9 mouse cellular contexts compared by ENCODE assay signal in genomic region chr3:126996721-126997120, GRCm38 (mm10).
DNase-seq lines count a peak whose midpoint lies in the region; ATAC-seq and TF ChIP-seq lines count a peak whose summit lies in the region.
"Had no signal": no experiment of that assay in that cellular context is flagged by ENCODE, and none has a peak within 500 bp of the region (broad histone marks: within the 10 kb centered on the region; RNA-seq: fewer than 3 reads in every experiment).

No protein-coding gene starts in this region.

- no peaks in the 10 kb centered on the region for H3K27me3 ChIP-seq in embryonic facial prominence, embryonic 15.5 days
- H3K27me3 ChIP-seq in hindbrain, postnatal 0 days (ENCODE audit: insufficient read depth, low read length), result no peaks in the 10 kb centered on the region
- H3K27me3 ChIP-seq in neural tube, embryonic 13.5 days, result no peaks in the 10 kb centered on the region

- H3K4me3 ChIP-seq in embryonic facial prominence, embryonic 15.5 days (replicated peaks), result peak overlapping the region; percentile 15; the same call in 1 of the 2 replicates
- H3K4me3 ChIP-seq in hindbrain, postnatal 0 days (ENCODE audit: low read length), result 0 out of 2 replicates have a peak overlapping the region, but pooled peaks have one; percentile 23
- no peak overlapping the region for H3K4me3 ChIP-seq in neural tube, embryonic 13.5 days

- peak overlapping the region; percentile 53; the same call in 1 of the 2 replicates for H3K4me2 ChIP-seq in embryonic facial prominence, embryonic 15.5 days (replicated peaks)
- H3K4me2 ChIP-seq in hindbrain, postnatal 0 days (ENCODE audit: low read depth, low read length), result peak overlapping the region; percentile 43; the same call in 1 of the 2 replicates
- peak overlapping the region; percentile 51 for H3K4me2 ChIP-seq in neural tube, embryonic 13.5 days

- no peak for TF ChIP-seq CTCF in brain, embryonic 14.5 days (IDR thresholded peaks at IDR 0.05; ENCODE audit: borderline replicate concordance, extremely low read depth, insufficient read depth, insufficient read length)
- no peak for TF ChIP-seq CTCF in hindbrain, postnatal 0 days (IDR thresholded peaks at IDR 0.05; ENCODE audit: low read depth)

- ATAC-seq in embryonic facial prominence, embryonic 15.5 days (ENCODE audit: insufficient number of reproducible peaks, low FRiP score, low TSS enrichment, low read depth), result no peak
- ATAC-seq in hindbrain, postnatal 0 days, result no peak
- no peak for ATAC-seq in neural tube, embryonic 13.5 days (ENCODE audit: low read depth)

- no peaks in the 10 kb centered on the region for H3K36me3 ChIP-seq in embryonic facial prominence, embryonic 15.5 days
- no peaks in the 10 kb centered on the region; the same call in 1 of the 2 replicates for H3K36me3 ChIP-seq in hindbrain, postnatal 0 days (ENCODE audit: insufficient read depth, low read length)
- peaks cover under 1% of the 10 kb centered on the region; the same call in 1 of the 2 replicates for H3K36me3 ChIP-seq in neural tube, embryonic 13.5 days

- no peak overlapping the region for H3K9ac ChIP-seq in embryonic facial prominence, embryonic 15.5 days
- H3K9ac ChIP-seq in hindbrain, postnatal 0 days (replicated peaks; ENCODE audit: low read length), result no peak overlapping the region
- H3K9ac ChIP-seq in neural tube, embryonic 13.5 days, result no peak overlapping the region

- H3K27ac ChIP-seq in embryonic facial prominence, embryonic 15.5 days (replicated peaks), result peak overlapping the region; percentile 87
- peak overlapping the region; percentile 81 for H3K27ac ChIP-seq in hindbrain, postnatal 0 days
- peak overlapping the region; percentile 83 for H3K27ac ChIP-seq in neural tube, embryonic 13.5 days (replicated peaks)

- peak; percentile 86 for DNase-seq in brain, embryonic 14.5 days (ENCODE audit: low read depth)
- no peak for DNase-seq in hindbrain, postnatal 0 days (ENCODE audit: low spot score)
- DNase-seq in gastrocnemius, adult 8-10 months (ENCODE audit: low spot score in 2 of 2), result no peak
- DNase-seq in thymus, postnatal 10 days (ENCODE audit: low spot score in 2 of 2), result no peak
- DNase-seq in c-Kit-positive CD71-positive TER-119-positive erythroid progenitor cells, embryonic 14.5 days (ENCODE audit: low spot score), result no peak
- DNase-seq: heart, adult 11 months; heart, postnatal 4 days had no signal

- WGBS in embryonic facial prominence, embryonic 15.5 days, result 52% methylated on average over 8 of the region's 8 CpGs
- whole genome bisulfite sequencing in hindbrain, postnatal 0 days, result 28% methylated on average over 8 of the region's 8 CpGs
- 29% methylated on average over 8 of the region's 8 CpGs for WGBS in neural tube, embryonic 13.5 days

- no peak for TF ChIP-seq POLR2A in brain, embryonic 14.5 days (IDR thresholded peaks at IDR 0.05; ENCODE audit: borderline replicate concordance, extremely low read depth, insufficient read depth, insufficient read length, poor library complexity, severe bottlenecking)

- H3K4me1 ChIP-seq in embryonic facial prominence, embryonic 15.5 days, result peaks cover 10% of the 10 kb centered on the region
- peaks cover 14% of the 10 kb centered on the region for H3K4me1 ChIP-seq in hindbrain, postnatal 0 days (ENCODE audit: insufficient read depth, low read length)
- peaks cover 49% of the 10 kb centered on the region for H3K4me1 ChIP-seq in neural tube, embryonic 13.5 days (replicated peaks)

- no peaks in the 10 kb centered on the region for H3K9me3 ChIP-seq in embryonic facial prominence, embryonic 15.5 days (replicated peaks)
- H3K9me3 ChIP-seq in hindbrain, postnatal 0 days (ENCODE audit: low read length), result no peaks in the 10 kb centered on the region
- no peaks in the 10 kb centered on the region for H3K9me3 ChIP-seq in neural tube, embryonic 13.5 days
